8 mouse cellular contexts compared by ENCODE assay signal in genomic region chr10:39458766-39459699, GRCm38 (mm10).
A peak's percentile ranks its signal among the peaks of the same experiment; 100 is the strongest.
DNase-seq lines count a peak whose midpoint lies in the region; ATAC-seq and TF ChIP-seq lines count a peak whose summit lies in the region.

No protein-coding gene starts in this region.

- H3K9ac ChIP-seq in hindbrain, embryonic 14.5 days: no peak overlapping the region

- H3K27me3 ChIP-seq in G1E (ENCODE audit: insufficient read depth, low read length): no peaks in the 10 kb centered on the region
- H3K27me3 ChIP-seq in hindbrain, embryonic 14.5 days (ENCODE audit: control insufficient read depth, insufficient read depth, low read length): no peaks in the 10 kb centered on the region

- WGBS in hindbrain, embryonic 14.5 days: 60% methylated on average over 13 of the region's 13 CpGs

- DNase-seq in adrenal gland, adult (ENCODE audit: inconsistent age in 2 of 2, low spot score in 1 of 2): peak; percentile 76 to 88
- DNase-seq in adrenal gland, postnatal 4 days (ENCODE audit: low spot score in 2 of 2): no peak
- peak; percentile 35 for DNase-seq in G1E (ENCODE audit: low spot score)
- DNase-seq in cerebellum, postnatal 25 days: peak; percentile 70 to 77
- no peak for DNase-seq in hindbrain, embryonic 14.5 days (ENCODE audit: low spot score)
- DNase-seq in mesoderm, embryonic 11.5 days (ENCODE audit: low read depth, low spot score): peak; percentile 41
- no peak for DNase-seq in thymus, postnatal 10 days (ENCODE audit: low spot score in 2 of 2)

- H3K36me3 ChIP-seq in G1E (replicated peaks): peaks cover 76% of the 10 kb centered on the region
- H3K36me3 ChIP-seq in hindbrain, embryonic 14.5 days (replicated peaks; ENCODE audit: control insufficient read depth, insufficient read depth): no peaks in the 10 kb centered on the region

- no peak overlapping the region for H3K4me3 ChIP-seq in G1E (ENCODE audit: low read depth, low read length)
- no peak overlapping the region for H3K4me3 ChIP-seq in hindbrain, embryonic 14.5 days (replicated peaks; ENCODE audit: low read length)

- H3K9me3 ChIP-seq in G1E (replicated peaks): no peaks in the 10 kb centered on the region
- H3K9me3 ChIP-seq in hindbrain, embryonic 14.5 days (ENCODE audit: control insufficient read depth, low read length): no peaks in the 10 kb centered on the region

- peak; percentile 64 for ATAC-seq in G1E (ENCODE audit: extremely low read depth, insufficient number of reproducible peaks, low FRiP score, poor library complexity, severe bottlenecking)
- peak; percentile 22; the same call in 1 of the 2 replicates for ATAC-seq in hindbrain, embryonic 14.5 days (ENCODE audit: low FRiP score)
- ATAC-seq in frontal cortex, adult (ENCODE audit: low TSS enrichment): no peak

- peak overlapping the region; percentile 40 for H3K27ac ChIP-seq in hindbrain, embryonic 14.5 days

- no peak overlapping the region for H3K4me2 ChIP-seq in hindbrain, embryonic 14.5 days (replicated peaks)

- TF ChIP-seq CTCF in G1E (IDR thresholded peaks at IDR 0.05; ENCODE audit: low read depth, low read length): no peak

- H3K4me1 ChIP-seq in G1E (ENCODE audit: insufficient read depth, low read depth, low read length): peaks cover 59% of the 10 kb centered on the region
- peaks cover 53% of the 10 kb centered on the region for H3K4me1 ChIP-seq in hindbrain, embryonic 14.5 days (replicated peaks; ENCODE audit: control insufficient read depth, insufficient read depth, low read length)

Comparison
In these comparisons a context has a peak if more than half of its experiments do, and no peak if none do; other contexts are left out.
1. DNase-seq: peak in adrenal gland, adult (2 of 2), G1E (single experiment), cerebellum, postnatal 25 days (2 of 2) and mesoderm, embryonic 11.5 days (single experiment); none in adrenal gland, postnatal 4 days (0 of 2), hindbrain, embryonic 14.5 days (single experiment) and thymus, postnatal 10 days (0 of 2).